Mouse (Mus musculus) lung, postnatal 0 days (tissue): ENCODE results near the gene Hoxb2. TPM values are rescaled to one million over a fixed set of nuclear protein-coding genes. Genes with fewer than 3 reads are reported as not detected.

Experiments
- ATAC-seq: fragments of 200-750 bp; cut with Nextera tagmentation; 2 replicates; pipeline ENCODE4 v1.8.0; 2017; ENCODE audit warnings: moderate library complexity
- DNase-seq: peaks from one replicate; pipeline ENCODE4 v3.0.0-alpha.2; 2016; ENCODE audit warnings: low spot score
- H3K27ac ChIP-seq: fragments of 300-500 bp; sonication (generic); 2 replicates; pipeline ENCODE4 v1.5.1; 2014; ENCODE audit warnings: antibody characterized with exemption, mild to moderate bottlenecking, low read length, mixed read lengths
- H3K27me3 ChIP-seq: fragments of 300-500 bp; sonication (generic); replicated peaks from 2 replicates; pipeline ENCODE4 v1.6.1; 2014; ENCODE audit warnings: low read length, mixed read lengths; ENCODE audit not compliant: insufficient read depth
- H3K36me3 ChIP-seq: fragments of 300-500 bp; sonication (generic); 2 replicates; pipeline ENCODE4 v1.6.1; 2014; ENCODE audit warnings: low read length, mixed read lengths; ENCODE audit not compliant: insufficient read depth
- H3K4me1 ChIP-seq: fragments of 300-500 bp; sonication (generic); 2 replicates; pipeline ENCODE4 v1.6.1; 2014; ENCODE audit warnings: antibody characterized with exemption, low read depth, low read length, mixed read lengths; ENCODE audit not compliant: insufficient read depth
- H3K4me2 ChIP-seq: fragments of 300-500 bp; sonication (generic); replicated peaks from 2 replicates; pipeline ENCODE4 v1.6.1; 2014; ENCODE audit warnings: low read depth, mild to moderate bottlenecking, low read length, moderate library complexity, mixed read lengths
- H3K4me3 ChIP-seq: fragments of 300-500 bp; sonication (generic); 2 replicates; pipeline ENCODE4 v1.5.1; 2014; ENCODE audit warnings: low read depth, low read length
- H3K9ac ChIP-seq: fragments of 300-500 bp; sonication (generic); replicated peaks from 2 replicates; pipeline ENCODE4 v1.6.1; 2014; ENCODE audit warnings: low read depth, mild to moderate bottlenecking
- H3K9me3 ChIP-seq: fragments of 300-500 bp; sonication (generic); 2 replicates; pipeline ENCODE4 v1.6.1; 2016; ENCODE audit warnings: low read length, mixed read lengths
- CTCF ChIP-seq: IDR thresholded peaks from 2 replicates; pipeline ENCODE4 v1.5.1; 2016; ENCODE audit warnings: antibody characterized with exemption, mild to moderate bottlenecking
- EP300 ChIP-seq: IDR thresholded peaks from 2 replicates; pipeline ENCODE4 v1.6.1; 2016; ENCODE audit warnings: antibody characterized with exemption, mild to moderate bottlenecking, control low read depth
- WGBS: fragments of 180-500 bp; shearing (Covaris S2); extraction: QIAGEN DNeasy Blood & Tissue Kit; methylation state at CpG from one replicate; pipeline ENCODE4 v1.1.7; 2014; 5-methylcytosine and 5-hydroxymethylcytosine counted together
- polyA plus RNA-seq: library from polyadenylated mRNA; unstranded; fragments of >200 nt; fragmentation: Nextera tagmentation; extraction: Ambion mirVana; gene quantifications from 2 replicates; pipeline ENCODE4 v1.2.1, GENCODE M21; 2015

The Hoxb2 gene
- polyA plus RNA-seq, 1 experiment from 2014 or later: 16.5 TPM

DNA sequence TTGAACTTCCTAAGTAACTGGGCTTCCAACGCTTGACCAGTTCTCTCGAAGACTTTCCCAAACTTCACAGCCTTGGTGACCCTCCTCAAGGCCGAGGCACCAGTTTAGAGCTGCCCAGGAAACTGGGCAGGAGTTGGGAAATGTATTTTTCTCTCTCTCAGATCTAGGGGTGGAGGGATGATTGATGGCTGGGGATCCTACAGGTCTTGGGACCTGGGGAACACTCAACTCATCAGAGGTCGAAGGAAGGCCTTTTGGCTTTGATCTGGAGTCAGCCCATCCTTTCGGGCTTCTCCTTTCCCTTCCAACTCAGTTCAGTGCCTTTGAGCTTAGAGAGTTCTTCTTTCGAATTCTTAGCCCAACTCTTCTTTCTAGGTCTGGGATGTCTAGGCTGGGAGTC, 16.8 kb downstream of the Hoxb2 start:
- TF ChIP-seq CTCF: no peak
- H3K4me2 ChIP-seq: no peak overlapping the region
- no peaks in the 10 kb centered on the region for H3K9me3 ChIP-seq
- 58% methylated on average over 6 of the region's 6 CpGs for WGBS
- DNase-seq (no peak), ATAC-seq (no peak)
- H3K9ac ChIP-seq: no peak overlapping the region
- H3K4me3 ChIP-seq: no peak overlapping the region
- H3K36me3 ChIP-seq: no peaks in the 10 kb centered on the region
- H3K4me1 ChIP-seq: peaks cover 7% of the 10 kb centered on the region; the same call in 1 of the 2 replicates
- H3K27me3 ChIP-seq: peaks cover 22% of the 10 kb centered on the region; the same call in 1 of the 2 replicates
- no peak overlapping the region for H3K27ac ChIP-seq

DNA sequence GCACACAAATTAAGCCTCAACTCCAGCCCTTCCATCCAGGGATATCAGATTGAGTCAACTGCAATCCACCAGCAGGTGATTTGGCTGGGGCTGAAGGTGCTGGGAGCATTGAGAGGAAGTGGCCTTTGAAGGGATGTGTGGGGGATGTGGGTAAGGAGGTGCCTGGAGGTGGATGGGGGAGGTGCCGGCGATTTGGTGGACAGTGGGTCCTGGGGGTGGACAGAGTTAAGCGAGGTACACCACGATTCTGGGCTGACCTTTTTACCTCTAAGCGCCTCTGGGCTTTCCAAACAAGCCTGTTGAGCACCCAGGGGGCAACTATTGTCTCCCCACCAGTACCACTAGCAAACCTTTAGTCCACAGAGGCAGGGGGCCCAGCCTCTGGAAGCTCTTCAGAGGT, 18.4 kb downstream of the Hoxb2 start:
- no peak for DNase-seq
- Histone ChIP-seq H3K27me3 (peaks cover 23% of the 10 kb centered on the region; the same call in 1 of the 2 replicates), H3K36me3 (no peaks in the 10 kb centered on the region), H3K27ac (no peak overlapping the region), H3K4me1 (peaks cover 7% of the 10 kb centered on the region; the same call in 1 of the 2 replicates), H3K4me3 (no peak overlapping the region), H3K9ac (no peak overlapping the region), H3K4me2 (no peak overlapping the region), H3K9me3 (no peaks in the 10 kb centered on the region)
- ATAC-seq: no peak
- no peak for TF ChIP-seq EP300
- no peak for TF ChIP-seq CTCF
- WGBS: 44% methylated on average over 5 of the region's 5 CpGs

DNA sequence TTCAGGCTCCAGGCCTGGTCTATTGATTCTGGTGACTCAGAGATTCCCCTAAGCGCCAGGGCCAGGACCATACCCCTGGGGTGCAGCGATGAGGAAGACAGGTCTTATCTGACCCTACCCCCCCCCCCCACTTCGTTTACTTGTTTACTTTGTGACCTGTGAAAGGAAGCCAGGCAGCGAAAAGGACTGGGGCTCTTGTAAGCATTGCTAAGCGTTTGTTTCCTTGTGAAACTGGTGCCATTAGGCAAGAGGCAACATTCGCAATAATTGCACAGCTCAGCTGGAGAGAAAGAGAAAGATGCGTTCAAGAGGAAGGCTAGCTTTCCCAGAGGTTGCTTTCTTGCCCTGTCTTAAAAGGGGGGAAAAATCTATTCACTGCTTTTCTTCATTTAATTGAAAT, 18.8 kb downstream of the Hoxb2 start:
- ATAC-seq (no peak), DNase-seq (no peak)
- Histone ChIP-seq H3K27ac (no peak overlapping the region), H3K4me2 (no peak overlapping the region), H3K4me3 (no peak overlapping the region), H3K27me3 (peaks cover 25% of the 10 kb centered on the region; the same call in 1 of the 2 replicates), H3K4me1 (peaks cover 7% of the 10 kb centered on the region; the same call in 1 of the 2 replicates), H3K9me3 (no peaks in the 10 kb centered on the region), H3K36me3 (no peaks in the 10 kb centered on the region), H3K9ac (no peak overlapping the region)
- no peak for TF ChIP-seq CTCF
- TF ChIP-seq EP300: no peak
- 53% methylated on average over 7 of the region's 7 CpGs for WGBS

DNA sequence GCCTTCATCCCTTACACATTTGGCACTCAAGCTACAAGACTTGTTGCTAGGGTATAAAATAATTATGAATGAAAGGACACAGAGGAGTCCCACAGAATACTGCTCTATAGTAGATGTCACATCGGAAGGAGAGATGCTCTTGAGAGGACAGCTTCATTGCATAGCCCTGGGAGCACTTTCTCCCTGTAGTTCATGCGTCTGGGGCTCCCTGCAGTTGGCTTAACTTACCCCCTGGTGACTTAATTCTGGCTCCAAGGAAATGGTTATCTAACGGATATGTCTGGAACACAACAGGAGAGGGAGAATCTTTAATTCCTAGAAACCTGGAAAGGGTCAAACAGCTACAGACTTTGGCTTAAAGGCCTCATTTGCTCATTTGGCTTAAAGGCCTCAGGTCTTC, 21.4 kb downstream of the Hoxb2 start:
- no peak for TF ChIP-seq EP300
- no peak for TF ChIP-seq CTCF
- ATAC-seq (no peak), DNase-seq (no peak)
- no peak overlapping the region for H3K4me2 ChIP-seq
- no peak overlapping the region for H3K27ac ChIP-seq
- H3K4me1 ChIP-seq: no peaks in the 10 kb centered on the region
- 0 out of 2 replicates have a peak, but pooled peaks cover 3% of the 10 kb centered on the region for H3K27me3 ChIP-seq
- H3K4me3 ChIP-seq: no peak overlapping the region
- no peaks in the 10 kb centered on the region for H3K36me3 ChIP-seq
- no peak overlapping the region for H3K9ac ChIP-seq
- WGBS: 68% methylated on average over 3 of the region's 3 CpGs
- no peaks in the 10 kb centered on the region for H3K9me3 ChIP-seq

DNA sequence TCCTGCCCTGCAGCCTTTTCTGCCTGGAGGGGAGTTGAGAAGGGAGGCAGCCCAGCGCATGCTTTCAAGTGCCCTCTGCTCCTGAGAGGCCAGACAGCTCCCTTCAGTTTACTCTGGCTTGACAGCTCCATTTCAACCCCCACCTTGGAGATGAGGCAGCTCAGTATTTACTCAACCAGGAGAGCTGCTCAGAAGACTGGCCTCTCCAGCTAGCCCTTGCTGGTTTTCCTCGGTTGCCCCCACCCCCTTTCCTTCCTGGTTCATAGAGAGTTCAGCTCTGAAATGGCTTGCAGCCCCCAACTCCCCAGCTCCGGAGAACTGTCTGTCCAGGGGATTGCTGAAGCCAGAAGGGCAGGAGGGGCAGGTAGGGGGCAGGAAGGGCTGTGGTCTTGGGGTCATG, 22.2 kb downstream of the Hoxb2 start:
- no peak overlapping the region for H3K27ac ChIP-seq
- no peak for ATAC-seq
- 13% methylated on average over 3 of the region's 3 CpGs for WGBS

DNA sequence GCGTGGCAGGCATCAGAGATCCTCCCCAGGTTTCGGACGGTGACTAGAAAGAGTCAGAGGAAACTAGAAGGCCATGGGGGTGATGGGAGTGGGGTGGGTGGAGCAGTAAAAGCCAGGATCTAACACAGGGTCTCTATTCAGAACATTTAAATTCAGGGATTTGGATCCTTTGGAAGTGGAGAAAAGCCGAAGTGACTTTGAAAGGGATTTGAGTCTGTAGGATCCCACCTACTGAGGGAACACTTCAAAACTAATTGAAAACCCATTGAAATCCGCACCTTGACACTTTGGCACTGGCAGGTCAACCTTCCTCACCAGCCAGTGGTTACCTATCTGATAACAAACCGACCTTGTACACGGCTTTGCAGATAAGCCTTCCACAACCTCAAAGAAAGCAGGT, 24.5 kb downstream of the Hoxb2 start:
- no peak for DNase-seq
- ATAC-seq: no peak
- Histone ChIP-seq H3K27me3 (0 out of 2 replicates have a peak, but pooled peaks cover 3% of the 10 kb centered on the region), H3K27ac (no peak overlapping the region), H3K4me2 (no peak overlapping the region), H3K4me3 (no peak overlapping the region), H3K9me3 (no peaks in the 10 kb centered on the region), H3K36me3 (no peaks in the 10 kb centered on the region), H3K4me1 (no peaks in the 10 kb centered on the region), H3K9ac (no peak overlapping the region)
- TF ChIP-seq CTCF (no peak), EP300 (no peak)
- 44% methylated on average over 7 of the region's 7 CpGs for WGBS

More for the DNA sequence above, 22.2 kb downstream of the Hoxb2 start:
- peak; percentile 43 for DNase-seq
- Histone ChIP-seq H3K36me3 (no peaks in the 10 kb centered on the region), H3K4me2 (no peak overlapping the region), H3K9me3 (no peaks in the 10 kb centered on the region), H3K9ac (no peak overlapping the region), H3K4me1 (no peaks in the 10 kb centered on the region), H3K27me3 (0 out of 2 replicates have a peak, but pooled peaks cover 3% of the 10 kb centered on the region), H3K4me3 (no peak overlapping the region)
- TF ChIP-seq CTCF (no peak), EP300 (no peak)

DNA sequence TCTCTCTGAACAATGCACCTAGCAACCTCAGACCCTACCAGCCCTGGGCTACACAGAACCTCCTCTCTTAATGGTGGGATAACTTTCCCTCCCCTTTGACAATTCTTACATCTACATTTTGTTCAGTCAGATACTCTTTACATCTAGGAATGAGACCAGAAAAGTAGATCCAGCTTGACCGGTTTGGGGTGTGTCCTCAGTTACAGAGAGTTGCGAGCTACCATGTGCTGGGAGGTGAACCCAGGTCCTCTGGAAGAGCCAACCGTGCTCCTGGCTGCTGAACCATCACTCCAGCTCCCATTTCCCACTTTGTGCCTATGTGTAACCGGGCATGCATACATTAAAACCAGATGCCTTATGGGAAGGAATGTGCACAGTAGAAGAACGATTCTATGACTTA, 33.1 kb downstream of the Hoxb2 start:
- Histone ChIP-seq H3K27ac (no peak overlapping the region), H3K4me1 (no peaks in the 10 kb centered on the region), H3K4me3 (no peak overlapping the region), H3K4me2 (no peak overlapping the region), H3K27me3 (no peaks in the 10 kb centered on the region), H3K9me3 (no peaks in the 10 kb centered on the region), H3K9ac (no peak overlapping the region), H3K36me3 (no peaks in the 10 kb centered on the region)
- no peak for DNase-seq
- no peak for TF ChIP-seq CTCF
- no peak for ATAC-seq
- 53% methylated on average over 5 of the region's 5 CpGs for WGBS
